Mouse (Mus musculus) small intestine, adult 10 weeks (tissue): ENCODE measurements around the gene Abhd4. TPM values are rescaled to one million over a fixed set of nuclear protein-coding genes. Genes with fewer than 3 reads are reported as not detected.

Experiments
- polyA plus RNA-seq: library from polyadenylated mRNA; stranded (reverse); fragments of 350-450 nt; fragmentation: Illumina TruSeq; extraction: RNeasy Lipid Tissue Mini Kit (QIAGEN cat#74804); gene quantifications from one replicate; pipeline ENCODE4 v1.2.3, GENCODE M21; 2014; ENCODE audit warnings: low replicate concordance

Gene Abhd4
- 10.4 TPM for polyA plus RNA-seq

DNA sequence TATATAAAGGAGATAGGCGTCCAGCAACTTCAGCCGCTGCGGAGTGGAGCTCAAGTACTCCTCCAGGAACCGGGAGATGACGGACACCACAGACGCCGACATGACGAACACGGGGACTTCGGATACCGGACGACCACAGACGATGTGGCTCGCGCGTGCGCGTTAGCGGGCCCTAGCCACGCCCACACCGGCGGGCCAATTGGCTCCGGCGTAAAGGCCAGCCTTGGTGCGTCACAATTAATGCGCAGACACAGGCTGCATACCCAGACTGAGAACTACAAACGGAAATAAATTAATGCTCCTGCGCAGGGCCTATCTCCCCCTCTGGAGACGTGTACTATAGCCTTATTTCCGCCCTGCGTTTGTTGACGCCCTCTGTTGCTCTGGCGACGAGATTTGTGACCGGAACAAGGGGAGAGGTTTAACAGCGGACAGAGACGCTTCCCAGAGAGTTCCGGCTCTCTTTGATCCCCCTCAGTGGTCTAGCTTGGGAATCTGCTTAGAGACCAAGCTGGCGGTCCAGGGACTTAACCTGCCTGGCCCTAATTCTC is at the start of gene Abhd4, which contains the start of gene Dad1:
Gene Abhd4, plus strand, starts transcription at position 448 of the 551 bp plus-strand sequence.
Gene Dad1, minus strand, starts transcription at position 364 of the 551 bp plus-strand sequence.

DNA sequence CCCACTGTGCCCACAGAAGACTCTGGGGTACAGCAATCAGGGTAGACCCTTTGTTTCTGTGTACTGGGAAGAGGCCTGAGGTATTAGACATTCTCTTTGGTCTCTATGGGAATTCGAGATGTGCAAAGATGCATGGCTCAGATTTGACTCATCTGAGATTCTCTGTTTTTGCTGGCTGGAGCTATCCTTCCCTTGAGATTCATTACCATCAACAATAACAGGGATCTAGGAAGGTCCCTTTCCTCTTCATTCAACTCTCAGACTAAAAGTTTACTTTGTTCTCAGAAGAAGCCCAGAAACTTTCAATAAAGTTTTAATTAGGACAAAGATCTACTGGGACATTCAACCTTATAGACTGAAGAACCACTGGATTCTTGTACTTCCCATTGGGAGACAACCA is 30.9 kb downstream of the Abhd4 start, which contains the start of gene Olfr49:
Gene Olfr49, minus strand, starts transcription at position 101 of the 400 bp plus-strand sequence.

Other genes starting within 250 kb of the Abhd4 start
- gene Dad1, start 84 bp upstream of the Abhd4 start, polyA plus RNA-seq: 4.5 TPM
- gene Olfr49, start 30.8 kb downstream of the Abhd4 start, polyA plus RNA-seq: not detected
- 10.3 TPM for gene Oxa1l, start 106.6 kb downstream of the Abhd4 start, polyA plus RNA-seq
- gene Slc7a7, start 163.6 kb downstream of the Abhd4 start, polyA plus RNA-seq: 17.1 TPM
- 33.3 TPM for gene Mrpl52, start 172.7 kb downstream of the Abhd4 start, polyA plus RNA-seq
- 10.3 TPM for gene Mmp14, start 177.4 kb downstream of the Abhd4 start, polyA plus RNA-seq
- 4.1 TPM for gene Lrp10, start 209.9 kb downstream of the Abhd4 start, polyA plus RNA-seq
- not detected for gene Rem2, start 221.9 kb downstream of the Abhd4 start, polyA plus RNA-seq